Mouse (Mus musculus) stomach, postnatal 0 days (tissue): Measurements from ENCODE around the gene Nebl. TPM values are rescaled to one million over a fixed set of nuclear protein-coding genes. Genes with fewer than 3 reads are reported as not detected.

Experiments
- ATAC-seq: fragments of 200-750 bp; cut with Nextera tagmentation; 2 replicates; pipeline ENCODE4 v1.8.0; 2017; ENCODE audit not compliant: low FRiP score, low TSS enrichment
- DNase-seq: peaks from one replicate; pipeline ENCODE4 v3.0.0-alpha.2; 2016; ENCODE audit warnings: low spot score
- H3K27ac ChIP-seq: fragments of 300-500 bp; sonication (generic); replicated peaks from 2 replicates; pipeline ENCODE4 v1.5.1; 2014; ENCODE audit warnings: mild to moderate bottlenecking, control low read depth
- H3K27me3 ChIP-seq: fragments of 300-500 bp; sonication (generic); 2 replicates; pipeline ENCODE4 v1.6.1; 2014; ENCODE audit warnings: low read length; ENCODE audit not compliant: control insufficient read depth, insufficient read depth
- H3K36me3 ChIP-seq: fragments of 300-500 bp; sonication (generic); 2 replicates; pipeline ENCODE4 v1.6.1; 2014; ENCODE audit warnings: low read length, mixed read lengths; ENCODE audit not compliant: control insufficient read depth, insufficient read depth
- H3K4me1 ChIP-seq: fragments of 300-500 bp; sonication (generic); replicated peaks from 2 replicates; pipeline ENCODE4 v1.6.1; 2014; ENCODE audit warnings: antibody characterized with exemption; ENCODE audit not compliant: control insufficient read depth, insufficient read depth
- H3K4me2 ChIP-seq: fragments of 300-500 bp; sonication (generic); replicated peaks from 2 replicates; pipeline ENCODE4 v1.6.1; 2014; ENCODE audit warnings: low read depth, mild to moderate bottlenecking, control low read depth, moderate library complexity
- H3K4me3 ChIP-seq: fragments of 300-500 bp; sonication (generic); 2 replicates; pipeline ENCODE4 v1.5.1; 2014; ENCODE audit warnings: low read depth, low read length, control low read depth
- H3K9ac ChIP-seq: fragments of 300-500 bp; sonication (generic); 2 replicates; pipeline ENCODE4 v1.6.1; 2014; ENCODE audit warnings: mild to moderate bottlenecking, low read length, control low read depth, mixed read lengths
- H3K9me3 ChIP-seq: fragments of 300-500 bp; sonication (generic); 2 replicates; pipeline ENCODE4 v1.6.1; 2016; ENCODE audit warnings: low read length; ENCODE audit not compliant: control insufficient read depth
- CTCF ChIP-seq: IDR thresholded peaks from 2 replicates; pipeline ENCODE4 v1.5.1; 2016; ENCODE audit warnings: antibody characterized with exemption, low read depth, mild to moderate bottlenecking, moderate library complexity
- EP300 ChIP-seq: optimal IDR thresholded peaks from 2 replicates; pipeline ENCODE3; 2016; ENCODE audit warnings: antibody characterized with exemption
- WGBS: fragments of 180-500 bp; shearing (Covaris S2); extraction: QIAGEN DNeasy Blood & Tissue Kit; methylation state at CpG from one replicate; pipeline ENCODE4 v1.1.7; 2014; 5-methylcytosine and 5-hydroxymethylcytosine counted together
- polyA plus RNA-seq: library from polyadenylated mRNA; unstranded; fragments of >200 nt; fragmentation: Nextera tagmentation; extraction: Ambion mirVana; gene quantifications from 2 replicates; pipeline ENCODE4 v1.2.1, GENCODE M21; 2015

Nebl gene
- 7.9 and 8.9 TPM in 2 replicates for polyA plus RNA-seq

DNA sequence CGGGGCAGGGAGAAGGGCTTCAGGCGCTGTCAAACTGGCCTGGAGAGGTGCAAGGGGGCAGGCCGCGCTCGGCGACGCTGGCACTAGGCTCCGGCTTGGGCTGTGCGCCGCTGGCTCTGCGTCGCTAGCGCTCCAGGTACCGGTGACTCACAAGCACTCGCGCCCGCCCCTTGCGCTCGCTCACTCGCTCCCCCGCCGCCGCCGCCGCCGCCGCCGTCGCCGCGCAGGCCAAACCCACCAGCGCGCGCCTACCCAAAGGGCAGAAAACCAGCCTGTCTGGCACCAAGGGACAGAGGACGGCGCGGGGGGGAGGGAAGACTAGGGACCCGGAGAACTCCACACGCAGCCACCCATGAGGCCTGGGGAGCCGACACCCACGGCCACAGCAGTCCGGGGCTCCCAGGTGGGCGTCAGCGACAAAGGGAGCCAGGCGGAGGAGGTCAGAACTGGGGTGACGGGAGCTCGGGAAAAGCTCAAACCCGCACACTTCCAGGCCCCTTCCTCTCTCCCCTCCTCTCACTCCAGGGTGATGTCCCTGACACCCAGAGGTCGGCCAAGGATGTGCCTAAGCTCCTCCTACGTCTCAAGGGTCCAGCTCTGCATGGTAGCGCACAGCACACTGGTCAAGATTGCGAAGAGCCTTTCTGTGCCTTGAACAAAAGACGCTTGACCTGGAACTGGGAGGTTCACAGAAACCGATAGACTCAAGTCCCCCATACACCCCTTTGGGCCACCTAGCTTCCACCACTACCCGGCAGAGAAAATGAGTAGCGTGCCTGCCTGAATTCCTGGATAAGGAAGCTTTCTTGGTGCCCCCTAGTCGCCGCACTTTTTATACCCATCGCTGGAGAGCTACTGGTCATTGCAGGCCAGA lies at the start of gene Nebl:
Gene Nebl, minus strand, starts transcription at position 508 of the 874 bp plus-strand sequence.
- TF ChIP-seq CTCF (peak; percentile 22; the same call in 1 of the 2 replicates), EP300 (no peak)
- H3K4me1 ChIP-seq = peaks cover 2% of the 10 kb centered on the region; the same call in 1 of the 2 replicates
- ATAC-seq (peak; percentile 91), DNase-seq (peak; percentile 76)
- H3K4me2 ChIP-seq = peak within 1 kb of the TSS; percentile 99
- peak within 1 kb of the TSS; percentile 64 for H3K9ac ChIP-seq
- H3K27ac ChIP-seq = peak within 1 kb of the TSS; percentile 30
- H3K27me3 ChIP-seq = no peaks in the 10 kb centered on the region
- no peaks in the 10 kb centered on the region for H3K36me3 ChIP-seq
- WGBS = 2% methylated on average over 52 of the region's 59 CpGs
- peak within 1 kb of the TSS; percentile 58 for H3K4me3 ChIP-seq
- H3K9me3 ChIP-seq = no peaks in the 10 kb centered on the region

DNA sequence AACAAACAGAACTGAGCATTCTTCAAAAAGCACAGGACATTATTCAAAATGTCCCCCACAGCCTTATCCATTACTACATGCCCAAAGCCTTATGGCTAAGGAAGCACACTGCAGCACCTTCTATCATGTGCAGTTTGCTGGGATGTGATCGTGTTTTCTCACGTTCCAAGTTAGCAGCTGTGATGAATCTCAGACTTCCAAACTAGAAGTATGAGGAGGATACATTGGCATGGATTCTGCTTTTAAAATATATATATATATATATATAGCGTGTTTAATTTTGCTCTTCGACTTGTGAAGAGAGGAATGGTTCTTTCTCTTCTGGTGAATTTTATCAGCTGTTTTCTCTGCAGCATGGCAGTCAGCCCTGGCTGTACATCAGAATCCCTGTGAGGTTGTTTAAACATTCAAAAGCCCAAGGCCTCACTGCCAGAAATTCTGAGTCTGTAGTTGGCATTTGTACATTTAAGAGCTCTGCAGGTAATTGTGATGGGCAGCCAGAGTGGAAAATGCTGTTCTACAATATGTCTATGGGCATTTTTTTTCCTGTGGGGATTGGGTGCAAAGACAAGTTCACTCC lies 39.1 kb upstream of the Nebl start:
- ATAC-seq (no peak), DNase-seq (no peak)
- Histone ChIP-seq H3K36me3 (no peaks in the 10 kb centered on the region), H3K4me1 (no peaks in the 10 kb centered on the region), H3K4me3 (no peak overlapping the region), H3K27ac (no peak overlapping the region), H3K9me3 (no peaks in the 10 kb centered on the region), H3K4me2 (no peak overlapping the region), H3K27me3 (no peaks in the 10 kb centered on the region), H3K9ac (no peak overlapping the region)
- WGBS = 61% methylated on average over 4 of the region's 4 CpGs
- TF ChIP-seq EP300 = no peak
- no peak for TF ChIP-seq CTCF

DNA sequence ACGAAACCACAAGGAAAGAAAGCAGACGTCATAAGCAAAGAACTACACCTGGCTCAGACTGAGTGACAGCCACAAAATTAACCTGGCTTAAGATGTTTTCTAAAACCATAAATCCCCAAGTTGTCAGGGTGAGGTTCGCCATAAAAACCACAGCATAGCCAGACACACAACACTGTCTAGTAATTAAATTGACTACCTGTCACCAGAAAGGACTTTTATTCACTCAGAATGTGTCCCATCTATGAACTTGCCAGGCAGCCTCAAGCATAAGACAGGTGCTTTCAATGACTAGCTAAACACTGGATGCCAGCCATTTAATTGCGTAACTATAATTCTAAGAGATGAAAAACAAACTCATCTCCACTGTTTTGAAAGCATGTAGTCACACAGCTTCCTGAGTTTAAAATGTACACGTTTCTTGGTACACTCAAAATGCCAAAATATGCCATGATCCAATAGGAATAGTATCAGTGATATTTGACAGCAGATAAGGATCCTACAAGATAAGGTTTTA lies 38.0 kb upstream of the Nebl start:
- Histone ChIP-seq H3K4me2 (no peak overlapping the region), H3K9me3 (no peaks in the 10 kb centered on the region), H3K27ac (no peak overlapping the region), H3K27me3 (no peaks in the 10 kb centered on the region), H3K36me3 (no peaks in the 10 kb centered on the region), H3K4me1 (no peaks in the 10 kb centered on the region), H3K4me3 (no peak overlapping the region), H3K9ac (no peak overlapping the region)
- WGBS = 48% methylated on average over 5 of the region's 5 CpGs
- DNase-seq = no peak
- no peak for ATAC-seq
- no peak for TF ChIP-seq CTCF

DNA sequence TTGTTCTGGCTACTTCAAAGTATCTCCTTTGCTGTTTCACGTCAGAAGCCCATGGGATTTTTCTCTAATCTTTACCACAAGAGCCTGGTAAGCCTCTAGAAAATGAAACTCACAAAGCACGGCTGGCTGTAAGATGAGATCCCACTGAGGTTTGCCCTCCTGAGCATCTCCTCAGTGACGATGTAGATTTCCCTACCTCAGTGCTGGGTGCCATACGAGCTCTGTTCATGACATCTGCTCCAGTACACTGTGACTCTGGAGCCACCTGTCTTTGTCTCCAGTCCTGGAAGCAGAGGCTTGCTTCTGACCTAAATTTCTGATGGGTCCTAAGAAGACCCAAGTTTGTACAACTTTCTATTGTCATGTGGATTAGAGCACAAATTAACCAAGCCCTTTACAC lies 25.0 kb upstream of the Nebl start:
- DNase-seq = no peak

DNA sequence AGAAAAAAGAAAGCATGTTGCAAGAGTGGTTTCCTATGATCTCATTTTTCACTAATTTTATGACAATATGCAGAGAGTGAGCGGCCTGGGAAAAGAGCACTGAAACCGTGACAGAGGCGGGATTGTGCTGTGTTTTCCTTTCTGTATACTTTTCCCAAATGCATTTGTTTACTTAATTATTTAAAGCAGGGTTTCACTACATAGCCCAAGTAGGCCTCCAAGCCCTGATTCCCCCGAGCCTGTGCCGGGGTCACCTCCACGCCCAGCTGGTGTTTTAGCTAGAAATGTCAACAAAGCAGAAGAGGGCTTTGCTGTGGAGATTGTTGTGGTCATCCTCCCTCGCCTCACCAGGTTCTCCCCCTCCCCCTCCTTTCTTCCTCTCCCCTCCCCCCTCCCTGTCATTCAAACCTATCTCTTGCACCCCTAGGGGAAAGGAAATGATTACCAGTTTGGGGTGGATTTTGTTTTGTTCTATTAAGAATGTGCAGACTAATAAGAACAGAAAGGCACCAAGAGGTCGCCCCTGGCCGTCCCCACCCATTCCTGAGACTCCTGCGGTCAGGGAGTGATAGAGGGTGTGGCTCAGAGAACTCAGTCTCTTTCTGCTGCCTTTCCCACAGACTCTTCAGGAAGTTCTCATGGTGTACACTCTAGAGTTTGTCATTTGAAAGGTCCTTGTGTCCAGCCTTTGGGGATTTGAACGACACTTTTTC lies 10.9 kb upstream of the Nebl start:
- Histone ChIP-seq H3K9me3 (no peaks in the 10 kb centered on the region), H3K4me1 (no peaks in the 10 kb centered on the region), H3K4me2 (peak overlapping the region; percentile 54), H3K4me3 (peak overlapping the region; percentile 33), H3K27me3 (no peaks in the 10 kb centered on the region), H3K36me3 (no peaks in the 10 kb centered on the region), H3K27ac (no peak overlapping the region), H3K9ac (no peak overlapping the region)
- no peak for ATAC-seq
- no peak for DNase-seq
- WGBS = 16% methylated on average over 11 of the region's 11 CpGs
- TF ChIP-seq CTCF (no peak), EP300 (no peak)

More for the DNA sequence above, 25.0 kb upstream of the Nebl start:
- Histone ChIP-seq H3K9me3 (no peaks in the 10 kb centered on the region), H3K4me2 (no peak overlapping the region), H3K36me3 (no peaks in the 10 kb centered on the region), H3K4me3 (no peak overlapping the region), H3K27me3 (no peaks in the 10 kb centered on the region), H3K4me1 (no peaks in the 10 kb centered on the region), H3K27ac (no peak overlapping the region), H3K9ac (no peak overlapping the region)
- TF ChIP-seq EP300 (no peak), CTCF (no peak)
- 62% methylated on average over 4 of the region's 4 CpGs for WGBS
- ATAC-seq = no peak
